Mouse (Mus musculus) hindbrain, embryonic 11.5 days (tissue): ENCODE data around the gene Fzd1. TPM values are rescaled to one million over a fixed set of nuclear protein-coding genes. Genes with fewer than 3 reads are reported as not detected.

Experiments
- ATAC-seq: fragments of 200-750 bp; cut with Nextera tagmentation; 2 replicates; pipeline ENCODE4 v1.8.0; 2017; ENCODE audit warnings: mild to moderate bottlenecking, moderate TSS enrichment, moderate library complexity; ENCODE audit not compliant: low FRiP score
- DNase-seq: peaks from one replicate; pipeline ENCODE4 v3.0.0-alpha.2; 2015; ENCODE audit warnings: low spot score
- H3K27ac ChIP-seq: fragments of 300-500 bp; sonication (generic); 2 replicates; pipeline ENCODE4 v1.5.1; 2014; ENCODE audit warnings: mild to moderate bottlenecking, low read depth, low read length
- H3K27me3 ChIP-seq: fragments of 300-500 bp; sonication (generic); 2 replicates; pipeline ENCODE4 v1.6.1; 2014; ENCODE audit warnings: mild to moderate bottlenecking, low read length, moderate library complexity, mixed read lengths; ENCODE audit not compliant: control insufficient read depth, insufficient read depth
- H3K36me3 ChIP-seq: fragments of 300-500 bp; sonication (generic); 2 replicates; pipeline ENCODE4 v1.6.1; 2014; ENCODE audit warnings: mild to moderate bottlenecking, low read length, moderate library complexity, mixed read lengths; ENCODE audit not compliant: control insufficient read depth, insufficient read depth
- H3K4me1 ChIP-seq: fragments of 300-500 bp; sonication (generic); replicated peaks from 2 replicates; pipeline ENCODE4 v1.6.1; 2014; ENCODE audit warnings: low read length, mixed read lengths; ENCODE audit not compliant: control insufficient read depth, insufficient read depth
- H3K4me2 ChIP-seq: fragments of 300-500 bp; sonication (generic); replicated peaks from 2 replicates; pipeline ENCODE4 v1.6.1; 2014; ENCODE audit warnings: mild to moderate bottlenecking, low read depth, low read length
- H3K4me3 ChIP-seq: fragments of 300-500 bp; sonication (generic); 2 replicates; pipeline ENCODE4 v1.5.1; 2014; ENCODE audit warnings: low read depth, low read length
- H3K9ac ChIP-seq: fragments of 300-500 bp; sonication (generic); 2 replicates; pipeline ENCODE4 v1.6.1; 2014; ENCODE audit warnings: low read depth, low read length
- H3K9me3 ChIP-seq: fragments of 300-500 bp; sonication (generic); 2 replicates; pipeline ENCODE4 v1.6.1; 2016; ENCODE audit warnings: low read length; ENCODE audit not compliant: control insufficient read depth
- whole genome bisulfite sequencing: fragments of 180-500 bp; shearing (Covaris S2); extraction: QIAGEN DNeasy Blood & Tissue Kit; methylation state at CpG from one replicate; pipeline ENCODE4 v1.1.7; 2014; 5-methylcytosine and 5-hydroxymethylcytosine counted together
- polyA plus RNA-seq: library from polyadenylated mRNA; unstranded; fragments of >200 nt; fragmentation: Nextera tagmentation; extraction: Ambion mirVana; gene quantifications from 2 replicates; pipeline ENCODE4 v1.2.1, GENCODE M21; 2014

The Fzd1 gene
- 11.7 and 14.2 TPM in 2 replicates for polyA plus RNA-seq

DNA sequence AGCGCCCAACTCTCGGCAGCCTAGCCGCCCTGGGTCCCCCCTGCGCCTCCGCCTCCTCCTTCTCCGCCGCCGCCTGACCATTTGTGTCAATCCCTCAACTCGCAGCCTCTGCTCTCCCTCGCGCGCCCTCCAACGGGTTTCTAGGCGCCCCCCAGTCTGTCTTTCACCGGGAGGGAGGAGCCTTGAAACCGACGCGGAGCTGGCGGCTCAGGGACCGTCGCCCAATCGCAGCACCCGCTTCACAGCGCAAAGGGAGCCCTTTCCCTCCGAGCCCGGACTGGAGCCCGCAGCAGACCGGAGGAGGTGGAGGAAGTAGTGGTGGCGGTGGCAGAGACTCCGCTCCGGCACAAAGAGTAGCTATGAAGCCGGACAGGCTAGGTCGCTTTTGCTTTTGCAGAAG lies at the start of gene Fzd1:
Fzd1 (minus strand) TSS at position 134 of the 400 bp plus-strand sequence.
- peak within 1 kb of the TSS; percentile 91 for H3K27ac ChIP-seq
- H3K4me2 ChIP-seq = peak within 1 kb of the TSS; percentile 99
- peak within 1 kb of the TSS; percentile 78 for H3K4me3 ChIP-seq
- H3K9me3 ChIP-seq = no peaks in the 10 kb centered on the region
- ATAC-seq = peak; percentile 95
- peak; percentile 95 for DNase-seq
- H3K36me3 ChIP-seq = no peaks in the 10 kb centered on the region
- H3K27me3 ChIP-seq = peaks cover 8% of the 10 kb centered on the region; the same call in 1 of the 2 replicates
- 0% methylated on average over 29 of the region's 33 CpGs for WGBS
- H3K9ac ChIP-seq = peak within 1 kb of the TSS; percentile 80
- no peaks in the 10 kb centered on the region for H3K4me1 ChIP-seq

DNA sequence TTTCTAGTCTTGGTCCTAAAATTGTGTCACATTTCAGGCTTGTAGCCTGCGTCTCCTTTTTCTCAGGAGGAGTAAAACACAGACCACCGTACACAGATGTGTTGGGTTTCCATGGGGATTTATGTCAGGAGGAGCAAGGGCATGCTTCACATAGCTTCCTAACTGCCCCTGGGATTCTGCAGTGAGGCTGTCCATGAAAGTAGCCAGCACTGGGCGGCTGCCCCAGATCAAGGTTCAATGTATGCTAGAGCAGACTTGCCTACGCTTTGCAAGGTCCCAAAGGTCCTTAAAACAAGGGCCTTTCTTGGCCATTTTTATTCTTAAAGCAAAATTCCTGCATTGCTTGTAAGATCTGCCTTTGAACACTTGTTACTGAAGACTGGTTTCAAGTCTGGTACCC lies 47.4 kb upstream of the Fzd1 start:
- 66% methylated on average over 4 of the region's 4 CpGs for WGBS
- H3K4me2 ChIP-seq = no peak overlapping the region
- H3K9me3 ChIP-seq = no peaks in the 10 kb centered on the region
- no peak for ATAC-seq
- no peaks in the 10 kb centered on the region for H3K27me3 ChIP-seq
- H3K36me3 ChIP-seq = no peaks in the 10 kb centered on the region
- H3K27ac ChIP-seq = no peak overlapping the region
- H3K4me1 ChIP-seq = no peaks in the 10 kb centered on the region
- no peak overlapping the region for H3K9ac ChIP-seq
- DNase-seq = no peak
- H3K4me3 ChIP-seq = no peak overlapping the region

DNA sequence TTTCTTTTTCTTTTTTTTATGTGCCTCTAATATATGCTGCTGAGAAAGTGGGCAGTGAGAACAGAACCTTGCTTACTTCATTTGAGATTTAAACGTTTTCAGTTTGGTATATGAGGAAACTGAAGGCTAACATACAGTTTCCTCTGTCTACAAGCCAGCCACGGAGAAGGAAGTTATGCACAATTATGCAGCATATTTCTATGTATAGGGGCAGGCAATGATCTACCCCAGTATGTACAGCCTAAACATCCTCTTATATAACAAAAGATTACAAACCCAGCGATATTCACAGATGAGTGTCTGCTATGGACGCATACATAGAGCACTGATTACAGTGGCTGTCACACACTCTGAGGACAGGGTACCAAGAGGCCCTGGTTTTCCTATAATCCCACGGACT lies 45.9 kb upstream of the Fzd1 start:
- Histone ChIP-seq H3K4me2 (no peak overlapping the region), H3K9ac (no peak overlapping the region), H3K4me3 (no peak overlapping the region), H3K27me3 (no peaks in the 10 kb centered on the region), H3K9me3 (no peaks in the 10 kb centered on the region), H3K4me1 (no peaks in the 10 kb centered on the region), H3K27ac (no peak overlapping the region), H3K36me3 (no peaks in the 10 kb centered on the region)
- ATAC-seq (no peak), DNase-seq (no peak)
- WGBS = 76% methylated on average over 5 of the region's 5 CpGs

DNA sequence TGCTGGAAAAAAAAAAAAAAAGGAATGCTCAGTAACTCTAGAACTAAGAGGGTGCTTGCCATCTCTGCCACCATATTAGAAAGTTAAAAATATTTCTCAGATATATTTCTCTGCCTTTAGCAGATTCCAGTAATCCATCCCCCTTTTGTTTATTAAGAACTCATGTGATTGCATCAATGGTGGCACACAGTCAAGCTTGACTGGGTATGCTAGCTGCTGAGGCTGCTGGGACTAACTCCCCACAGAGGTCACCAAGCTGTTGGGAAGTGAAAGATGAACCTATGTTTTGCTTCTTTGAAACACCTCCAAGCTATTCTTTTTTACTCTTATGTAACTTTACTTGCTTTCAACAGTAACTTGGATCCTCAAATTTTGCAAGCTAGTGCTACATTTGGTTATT lies 44.1 kb upstream of the Fzd1 start:
- DNase-seq (no peak), ATAC-seq (no peak)
- Histone ChIP-seq H3K9me3 (no peaks in the 10 kb centered on the region), H3K4me3 (no peak overlapping the region), H3K27ac (no peak overlapping the region), H3K9ac (no peak overlapping the region), H3K4me2 (no peak overlapping the region), H3K4me1 (no peaks in the 10 kb centered on the region), H3K27me3 (no peaks in the 10 kb centered on the region), H3K36me3 (no peaks in the 10 kb centered on the region)

DNA sequence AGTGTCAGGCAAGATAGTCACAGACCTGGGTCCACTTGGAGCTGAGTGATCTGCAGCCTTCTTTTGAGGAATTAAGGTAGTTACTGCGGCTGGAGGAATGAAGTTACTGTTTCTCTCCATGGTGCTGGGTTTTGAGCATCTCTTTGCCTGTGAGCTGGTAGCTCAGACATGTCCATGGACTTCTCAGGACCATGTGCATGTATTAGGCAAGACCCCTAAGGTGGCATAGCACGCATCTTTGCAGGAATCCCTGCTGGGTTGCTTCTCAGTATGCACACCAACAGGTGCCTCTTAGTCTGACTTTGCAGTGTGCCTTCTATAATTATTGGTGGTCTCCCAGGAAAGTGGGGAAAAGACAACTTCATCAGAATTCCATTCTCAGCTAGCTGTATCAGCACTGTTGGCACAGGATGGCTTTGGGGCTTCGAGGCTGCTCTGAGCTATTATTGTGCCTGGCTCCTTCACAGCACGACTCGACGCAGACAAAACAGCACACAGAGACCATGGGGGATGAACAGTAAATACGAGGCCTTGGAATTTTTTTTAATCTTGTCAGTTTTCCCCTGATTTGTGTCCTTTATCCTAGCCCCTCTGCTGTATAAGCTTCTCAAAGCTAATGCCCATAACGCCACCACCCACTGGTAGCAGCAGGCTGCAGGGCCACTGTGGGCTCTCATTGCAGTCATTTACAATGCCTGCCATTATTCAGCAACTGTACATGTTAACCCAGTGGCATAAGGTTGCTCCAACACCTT lies 43.4 kb upstream of the Fzd1 start:
- H3K4me1 ChIP-seq = no peaks in the 10 kb centered on the region
- no peak overlapping the region for H3K27ac ChIP-seq
- H3K9me3 ChIP-seq = no peaks in the 10 kb centered on the region
- H3K36me3 ChIP-seq = no peaks in the 10 kb centered on the region
- WGBS = 57% methylated on average over 8 of the region's 8 CpGs
- H3K4me3 ChIP-seq = no peak overlapping the region
- H3K9ac ChIP-seq = no peak overlapping the region
- no peak overlapping the region for H3K4me2 ChIP-seq
- no peaks in the 10 kb centered on the region for H3K27me3 ChIP-seq
- peak; percentile 75 for ATAC-seq
- DNase-seq = no peak

DNA sequence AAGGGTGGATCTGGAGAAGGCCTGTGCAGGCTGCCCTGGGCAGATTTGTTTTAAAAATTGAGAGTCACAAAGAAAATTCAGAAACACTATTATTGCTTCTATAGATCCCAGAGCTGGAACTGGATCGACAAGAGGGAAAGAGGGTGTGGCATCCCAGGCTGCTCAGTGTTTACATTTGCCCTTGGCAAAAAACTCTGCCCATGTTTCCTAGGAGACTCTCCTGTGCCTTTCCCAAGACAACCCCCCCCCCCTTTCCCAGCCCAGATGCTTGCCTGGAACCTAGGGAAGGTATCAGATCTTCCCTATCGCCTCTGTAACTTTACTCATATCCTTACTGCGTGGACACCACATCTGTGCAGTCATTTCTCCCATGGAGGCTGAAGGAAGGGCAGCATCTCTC lies 33.4 kb upstream of the Fzd1 start:
- Histone ChIP-seq H3K4me3 (no peak overlapping the region), H3K9ac (no peak overlapping the region), H3K27ac (no peak overlapping the region), H3K36me3 (no peaks in the 10 kb centered on the region), H3K4me1 (no peaks in the 10 kb centered on the region), H3K4me2 (no peak overlapping the region), H3K27me3 (no peaks in the 10 kb centered on the region), H3K9me3 (no peaks in the 10 kb centered on the region)
- DNase-seq (no peak), ATAC-seq (no peak)
- 81% methylated on average over 3 of the region's 3 CpGs for WGBS

DNA sequence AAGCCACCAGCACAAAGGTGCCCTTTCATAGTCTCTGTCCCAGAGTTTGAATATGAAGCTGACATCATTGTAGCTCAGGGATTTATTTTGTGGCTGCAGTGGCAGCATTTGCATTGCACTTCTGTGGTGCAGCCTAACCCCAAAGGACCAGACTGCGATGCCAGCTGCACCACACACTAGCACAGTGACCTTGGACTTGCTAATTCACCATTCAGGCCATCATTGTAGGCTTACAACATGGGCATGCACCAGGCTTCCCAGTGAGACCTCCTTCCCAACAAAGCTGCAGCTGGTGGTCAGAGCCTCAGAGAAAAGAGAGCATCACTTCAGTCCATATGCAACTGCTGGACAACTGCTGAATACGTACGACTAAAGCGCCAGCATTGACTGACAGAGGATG lies 32.4 kb upstream of the Fzd1 start:
- H3K36me3 ChIP-seq = no peaks in the 10 kb centered on the region
- no peak overlapping the region for H3K9ac ChIP-seq
- DNase-seq (no peak), ATAC-seq (no peak)
- 86% methylated on average over 4 of the region's 4 CpGs for WGBS
- H3K27me3 ChIP-seq = no peaks in the 10 kb centered on the region
- H3K4me2 ChIP-seq = no peak overlapping the region
- no peak overlapping the region for H3K27ac ChIP-seq
- no peaks in the 10 kb centered on the region for H3K4me1 ChIP-seq
- no peak overlapping the region for H3K4me3 ChIP-seq
- no peaks in the 10 kb centered on the region for H3K9me3 ChIP-seq

DNA sequence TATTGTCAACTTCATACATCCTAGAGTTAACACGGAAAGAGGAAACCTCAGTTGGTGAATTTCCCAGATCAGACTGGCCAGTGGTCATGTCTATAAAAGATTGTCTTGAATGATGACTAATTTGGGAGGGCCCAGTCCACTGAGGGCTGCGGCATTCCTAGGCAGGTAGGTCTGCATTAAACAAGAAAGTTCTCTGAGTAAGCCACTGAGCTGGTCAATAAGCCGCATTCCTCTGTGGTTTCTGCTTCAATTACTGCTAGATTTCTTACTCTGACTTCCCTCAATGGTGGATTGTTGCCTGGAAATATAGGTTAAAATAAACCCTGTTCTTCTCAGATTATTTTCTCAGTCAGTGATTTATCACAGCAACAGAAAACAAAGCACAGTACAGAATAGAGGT lies 30.6 kb upstream of the Fzd1 start:
- Histone ChIP-seq H3K9ac (no peak overlapping the region), H3K36me3 (no peaks in the 10 kb centered on the region), H3K27me3 (no peaks in the 10 kb centered on the region), H3K4me3 (no peak overlapping the region), H3K27ac (no peak overlapping the region), H3K4me1 (no peaks in the 10 kb centered on the region), H3K4me2 (no peak overlapping the region), H3K9me3 (no peaks in the 10 kb centered on the region)
- 88% methylated on average over 3 of the region's 3 CpGs for WGBS
- ATAC-seq (no peak), DNase-seq (no peak)

DNA sequence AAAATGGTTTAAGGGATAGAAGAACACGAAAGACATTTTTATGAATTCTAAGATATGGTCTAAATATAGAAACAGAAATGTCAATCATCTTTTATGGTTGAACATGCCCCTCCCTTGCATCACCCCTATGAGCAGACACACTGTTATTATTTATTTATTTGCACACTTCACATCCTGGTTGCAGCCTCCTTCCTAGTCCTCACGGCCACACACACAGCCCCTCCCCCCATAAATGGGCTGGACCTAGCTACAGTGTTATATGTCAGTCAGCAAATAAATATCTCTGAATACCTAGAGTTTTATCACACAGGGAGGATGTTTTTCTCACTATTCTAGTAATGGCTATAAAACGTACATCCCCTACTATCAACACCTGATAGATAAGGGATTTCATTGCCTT lies 29.0 kb upstream of the Fzd1 start:
- DNase-seq (no peak), ATAC-seq (no peak)
- Histone ChIP-seq H3K4me2 (no peak overlapping the region), H3K27me3 (no peaks in the 10 kb centered on the region), H3K4me3 (no peak overlapping the region), H3K36me3 (no peaks in the 10 kb centered on the region), H3K9me3 (no peaks in the 10 kb centered on the region), H3K27ac (no peak overlapping the region), H3K9ac (no peak overlapping the region), H3K4me1 (no peaks in the 10 kb centered on the region)
- 88% methylated on average over 3 of the region's 3 CpGs for WGBS
